Mouse (Mus musculus): ENCODE results near the gene Zfp266.
"Not testable (repeated sequence)": the region's sequence is repeated elsewhere in the genome, so short reads cannot be mapped to it uniquely, and the experiment has no call there.

Gene Zfp266

GRCm38 (mm10) chr9:20521306-20521957, at the start of gene Zfp266:
TSS of gene Zfp266 (minus strand) at chr9:20521417.
- DNase-seq (ENCODE audit: low spot score in 2 of 2) = peak; percentile 67 to 92

GRCm38 (mm10) chr9:20565326-20566030, 44.3 kb upstream of the Zfp266 start:
- not testable (repeated sequence) for DNase-seq (ENCODE audit: low spot score in 2 of 2)

- DNase-seq (ENCODE audit: low spot score in 2 of 2) = no peak
These were observed 41.0 kb upstream of the Zfp266 start for GRCm38 (mm10) chr9:20562177-20562576.

GRCm38 (mm10) chr9:20552698-20553097, 31.5 kb upstream of the Zfp266 start:
- no peak for DNase-seq (ENCODE audit: low spot score in 2 of 2)

- no peak for DNase-seq (ENCODE audit: low spot score in 2 of 2)
These were observed 30.6 kb upstream of the Zfp266 start for GRCm38 (mm10) chr9:20551781-20552275.

GRCm38 (mm10) chr9:20545151-20545550, 23.9 kb upstream of the Zfp266 start:
- DNase-seq (ENCODE audit: low spot score in 2 of 2) = no peak

GRCm38 (mm10) chr9:20544070-20544821, 23.0 kb upstream of the Zfp266 start:
- peak; percentile 65 to 77 for DNase-seq (ENCODE audit: low spot score in 2 of 2)

GRCm38 (mm10) chr9:20543496-20543895, 22.3 kb upstream of the Zfp266 start:
- no peak for DNase-seq (ENCODE audit: low spot score in 2 of 2)

GRCm38 (mm10) chr9:20536598-20536997, 15.4 kb upstream of the Zfp266 start:
- DNase-seq (ENCODE audit: low spot score in 2 of 2) = no peak

- DNase-seq (ENCODE audit: low spot score in 2 of 2) = no peak
These were observed 13.2 kb upstream of the Zfp266 start for GRCm38 (mm10) chr9:20534326-20534926.

GRCm38 (mm10) chr9:20520531-20521210, 546 bp downstream of the Zfp266 start:
- no peak for DNase-seq (ENCODE audit: low spot score in 2 of 2)

GRCm38 (mm10) chr9:20519949-20520348, 1.3 kb downstream of the Zfp266 start:
- DNase-seq (ENCODE audit: low spot score in 2 of 2) = no peak

GRCm38 (mm10) chr9:20518708-20519107, 2.5 kb downstream of the Zfp266 start:
- no peak for DNase-seq (ENCODE audit: low spot score in 2 of 2)

- no peak for DNase-seq (ENCODE audit: low spot score in 2 of 2)
These were observed 3.5 kb downstream of the Zfp266 start for GRCm38 (mm10) chr9:20517727-20518126.

- DNase-seq (ENCODE audit: low spot score in 2 of 2) = no peak
These were observed 7.2 kb downstream of the Zfp266 start for GRCm38 (mm10) chr9:20514016-20514415.

- DNase-seq (ENCODE audit: low spot score in 2 of 2) = no peak
These were observed 8.5 kb downstream of the Zfp266 start for GRCm38 (mm10) chr9:20512714-20513113.

GRCm38 (mm10) chr9:20511645-20512044, 9.6 kb downstream of the Zfp266 start:
- DNase-seq (ENCODE audit: low spot score in 2 of 2) = no peak

- DNase-seq (ENCODE audit: low spot score in 2 of 2) = no peak
These were observed 10.9 kb downstream of the Zfp266 start for GRCm38 (mm10) chr9:20510346-20510745.

GRCm38 (mm10) chr9:20509676-20510075, 11.5 kb downstream of the Zfp266 start:
- no peak for DNase-seq (ENCODE audit: low spot score in 2 of 2)

- DNase-seq (ENCODE audit: low spot score in 2 of 2) = no peak
These were observed 16.4 kb downstream of the Zfp266 start for GRCm38 (mm10) chr9:20504801-20505200.

- peak in 1 of 2 experiments; percentile 23 for DNase-seq (ENCODE audit: low spot score in 2 of 2)
These were observed 27.9 kb downstream of the Zfp266 start for GRCm38 (mm10) chr9:20493281-20493680.
